ENCODE assay signal across 7 mouse cellular contexts in the genomic region with DNA sequence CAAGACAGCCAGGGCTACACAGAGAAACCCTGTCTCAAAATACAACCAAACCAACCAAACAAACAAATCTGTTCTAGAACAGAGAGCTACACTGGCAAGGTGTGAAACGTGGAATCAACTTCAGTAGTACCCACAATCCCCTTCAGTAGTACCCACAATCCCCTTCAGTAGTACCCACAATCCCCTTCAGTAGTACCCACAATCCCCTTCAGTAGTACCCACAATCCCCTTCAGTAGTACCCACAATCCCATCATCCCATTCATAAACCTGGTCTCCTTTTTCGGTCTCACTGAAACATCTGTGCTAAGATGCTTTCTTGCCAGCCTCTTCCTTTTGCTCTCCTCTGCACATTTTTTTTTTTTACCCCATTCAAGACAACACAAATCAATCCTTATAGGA. TPM values are rescaled to one million over a fixed set of nuclear protein-coding genes. Genes with fewer than 3 reads are reported as not detected.
"Had no signal": no experiment of that assay in that cellular context is flagged by ENCODE, and none has a peak within 500 bp of the region (broad histone marks: within the 10 kb centered on the region; RNA-seq: fewer than 3 reads in every experiment).

No protein-coding gene starts in this region.

RNA-seq across cellular contexts. Expression of gene Mfap5, which starts 10.1 kb away (rescaled TPM):
- total RNA-seq: neutrophil, adult 5-6 weeks had no signal

RNA-seq across cellular contexts. Expression of gene Rimklb, which starts 17.2 kb away (rescaled TPM):
- polyA plus RNA-seq: small intestine, adult 2 months; spleen, adult 2 months had no signal

RNA-seq across cellular contexts. Expression of gene Aicda, which starts 37.8 kb away (rescaled TPM):
- polyA plus RNA-seq: stomach, embryonic 14.5 days; stomach, postnatal 0 days; testis, adult 2 months; urinary bladder, adult 2 months had no signal
